Mouse (Mus musculus) fat pad, adult 2 months (tissue): Measurements from ENCODE around the gene Dcun1d5.
A peak's percentile ranks its signal among the peaks of the same experiment; 100 is the strongest.
"Not testable (repeated sequence)": the region's sequence is repeated elsewhere in the genome, so short reads cannot be mapped to it uniquely, and the experiment has no call there.

Experiments
- DNase-seq: peaks from one replicate; pipeline ENCODE4 v3.0.0-alpha.2; 2011; ENCODE audit warnings: low read depth, low spot score; ENCODE audit errors: extremely low read depth

Gene Dcun1d5

GRCm38 (mm10) chr9:7184172-7184896 lies at the start of gene Dcun1d5, which contains the start of gene Dync2h1:
Gene Dcun1d5, plus strand, starts transcription at chr9:7184520.
Gene Dync2h1, minus strand, starts transcription at chr9:7184446.
- peak; percentile 57 for DNase-seq

- DNase-seq = no peak
Observed at GRCm38 (mm10) chr9:7154391-7154790, 29.9 kb upstream of the Dcun1d5 start.

- no peak for DNase-seq
Observed at GRCm38 (mm10) chr9:7158605-7159004, 25.7 kb upstream of the Dcun1d5 start.

GRCm38 (mm10) chr9:7159718-7160117 lies 24.6 kb upstream of the Dcun1d5 start:
- DNase-seq = no peak

GRCm38 (mm10) chr9:7160688-7161087 lies 23.6 kb upstream of the Dcun1d5 start:
- no peak for DNase-seq

- no peak for DNase-seq
Observed at GRCm38 (mm10) chr9:7167339-7167998, 16.9 kb upstream of the Dcun1d5 start.

GRCm38 (mm10) chr9:7173756-7174155 lies 10.6 kb upstream of the Dcun1d5 start:
- DNase-seq = no peak

GRCm38 (mm10) chr9:7176618-7177610 lies 7.4 kb upstream of the Dcun1d5 start:
- DNase-seq = no peak

- DNase-seq = no peak
Observed at GRCm38 (mm10) chr9:7184897-7185291, 574 bp downstream of the Dcun1d5 start.

- DNase-seq = not testable (repeated sequence)
Observed at GRCm38 (mm10) chr9:7190694-7191093, 6.4 kb downstream of the Dcun1d5 start.

GRCm38 (mm10) chr9:7216240-7216639 lies 31.9 kb downstream of the Dcun1d5 start:
- DNase-seq = no peak

- DNase-seq = no peak
Observed at GRCm38 (mm10) chr9:7221024-7221423, 36.7 kb downstream of the Dcun1d5 start.

GRCm38 (mm10) chr9:7221460-7221859 lies 37.1 kb downstream of the Dcun1d5 start:
- no peak for DNase-seq

- DNase-seq = no peak
Observed at GRCm38 (mm10) chr9:7238619-7239018, 54.3 kb downstream of the Dcun1d5 start.

- no peak for DNase-seq
Observed at GRCm38 (mm10) chr9:7239967-7240366, 55.6 kb downstream of the Dcun1d5 start.

- DNase-seq = peak; percentile 33
Observed at GRCm38 (mm10) chr9:7252797-7253654, 68.7 kb downstream of the Dcun1d5 start.
